Mouse (Mus musculus) embryonic stem cell, embryonic (primary cell): Measurements from ENCODE around the gene Mgat3.

Experiments
- CTCF ChIA-PET, 4 experiments: fragments of 300-600 bp in 2 of 4; fragments of 350-600 bp in 2 of 4; sonication (Branson Sonifier 250); formaldehyde crosslinking; loops; one replicate each; lab custom pipeline; 2022; ENCODE audit warnings: inconsistent platforms in 2 of 4; lab: Charles Lee
- POLR2A ChIA-PET, 4 experiments: fragments of 300-600 bp in 2 of 4; fragments of 350-600 bp in 2 of 4; sonication (Branson Sonifier 250); formaldehyde crosslinking; loops; one replicate each; lab custom pipeline; 2022; ENCODE audit warnings: antibody characterized with exemption in 4 of 4, inconsistent platforms in 1 of 4; lab: Charles Lee

The Mgat3 gene

DNA sequence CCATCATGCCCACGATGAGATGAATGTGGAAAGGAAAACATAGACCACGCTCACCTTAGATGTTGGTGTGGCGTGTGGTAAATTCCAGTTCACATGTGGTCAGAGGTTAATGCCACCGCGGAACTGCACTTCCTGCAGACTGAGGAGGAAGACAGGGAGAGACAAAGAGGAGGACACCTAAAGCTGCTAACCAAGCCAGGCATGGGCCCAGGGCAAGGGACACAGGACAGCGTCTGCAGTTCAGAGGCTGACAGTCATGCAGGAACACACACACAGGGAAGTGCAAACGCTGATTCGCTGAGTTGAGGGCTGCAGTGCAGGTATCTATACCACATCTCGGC is 42.9 kb downstream of the Mgat3 start:
- CTCF ChIA-PET: interaction anchor here (0.7 to 2.4 kb wide), 33 partner anchors 8 to 1491 kb away, joined by 3 to 27 read pairs (median 4); partner anchors contain the start of genes Mief1 (in 2 of the 4), Atf4 (in 1 of the 4) and Rps19bp1 (in 1 of the 4)
- POLR2A ChIA-PET: interaction anchor here in 3 of 4 experiments (0.7 to 9.2 kb wide), 25 partner anchors 8 to 145 kb away, joined by 3 to 167 read pairs (median 4); partner anchors contain the start of genes Atf4 (in 3 of the 3), AC140267.1 (in 1 of the 3), Mgat3 (in 1 of the 3) and Mief1 (in 1 of the 3)

- ChIA-PET POLR2A (interaction anchor here in 3 of 4 experiments (0.6 to 9.2 kb wide), 17 partner anchors 9 to 1799 kb away, joined by 3 to 167 read pairs (median 6); partner anchors contain the start of genes Atf4 (in 3 of the 3), Mgat3 (in 1 of the 3), Mief1 (in 1 of the 3) and Syngr1 (in 1 of the 3)), CTCF (interaction anchor here (0.6 to 1.3 kb wide), 7 partner anchors 12 to 125 kb away, joined by 3 to 4 read pairs (median 3); no protein-coding TSS in a partner anchor)
Measured at GRCm38 (mm10) chr15:80217476-80217875, 44.0 kb downstream of the Mgat3 start.

DNA sequence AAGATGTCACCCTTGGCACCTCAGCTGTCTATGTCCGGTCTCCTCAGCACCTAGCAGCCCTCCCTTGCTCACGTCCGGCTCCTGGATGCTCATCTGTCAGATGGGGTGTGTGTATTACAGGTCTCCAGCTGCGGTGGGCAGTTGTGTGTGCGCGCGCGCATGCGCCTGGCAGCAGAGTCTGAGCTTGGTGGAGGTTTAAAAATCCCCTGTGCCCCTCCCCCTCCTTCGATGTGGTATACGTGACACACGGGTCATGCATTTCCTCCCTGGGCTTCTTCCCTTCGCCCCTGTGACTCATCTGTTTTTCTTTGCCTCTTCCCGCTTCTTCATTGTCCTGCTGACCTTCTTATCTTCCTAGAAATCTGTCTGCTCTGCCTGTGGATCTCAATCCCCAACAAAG is 45.7 kb downstream of the Mgat3 start:
- ChIA-PET CTCF (interaction anchor here (0.6 to 2.6 kb wide), 15 partner anchors 9 to 714 kb away, joined by 3 to 13 read pairs (median 3); partner anchors contain the start of genes Kcnj4 (in 1 of the 4), Mief1 (in 1 of the 4) and Syngr1 (in 1 of the 4)), POLR2A (interaction anchor here (0.5 to 9.2 kb wide), 95 partner anchors 8 to 673 kb away, joined by 3 to 167 read pairs (median 5); partner anchors contain the start of genes Atf4 (in 3 of the 4), Mief1 (in 3 of the 4), Rps19bp1 (in 3 of the 4) and Mgat3 (in 2 of the 4))

GRCm38 (mm10) chr15:80219705-80220657 is 46.5 kb downstream of the Mgat3 start:
- CTCF ChIA-PET: interaction anchor here (0.6 to 2.6 kb wide), 18 partner anchors 8 to 715 kb away, joined by 3 to 13 read pairs (median 4); partner anchors contain the start of genes Kcnj4 (in 1 of the 4), Mief1 (in 1 of the 4), Pdgfb (in 1 of the 4) and Syngr1 (in 1 of the 4)
- POLR2A ChIA-PET: interaction anchor here (0.5 to 9.2 kb wide), 108 partner anchors 8 to 673 kb away, joined by 3 to 167 read pairs (median 4); partner anchors contain the start of genes Atf4 (in 3 of the 4), Mief1 (in 3 of the 4), Rps19bp1 (in 3 of the 4) and Mgat3 (in 2 of the 4)

- ChIA-PET POLR2A (interaction anchor here in 3 of 4 experiments (0.7 to 9.2 kb wide), 20 partner anchors 8 to 318 kb away, joined by 3 to 167 read pairs (median 11); partner anchors contain the start of genes Atf4 (in 3 of the 3), Mgat3 (in 1 of the 3), Mief1 (in 1 of the 3) and Rpl3 (in 1 of the 3)), CTCF (interaction anchor here (0.5 to 2.6 kb wide), 10 partner anchors 12 to 1600 kb away, joined by 3 to 13 read pairs (median 4); partner anchors contain the start of genes Mief1 (in 1 of the 4) and Tab1 (in 1 of the 4))
Measured at GRCm38 (mm10) chr15:80221031-80221430, 47.5 kb downstream of the Mgat3 start.

- ChIA-PET POLR2A (interaction anchor here in 3 of 4 experiments (0.5 to 2.2 kb wide), 14 partner anchors 10 to 143 kb away, joined by 3 to 34 read pairs (median 5); partner anchors contain the start of genes Atf4 (in 3 of the 3) and Mief1 (in 2 of the 3)), CTCF (interaction anchor here in 3 of 4 experiments (0.6 to 2.7 kb wide), 13 partner anchors 8 to 466 kb away, joined by 3 to 27 read pairs (median 8); partner anchors contain the start of genes Mief1 (in 1 of the 3), Rpl3 (in 1 of the 3) and Syngr1 (in 1 of the 3))
Measured at GRCm38 (mm10) chr15:80223751-80224150, 50.2 kb downstream of the Mgat3 start.

GRCm38 (mm10) chr15:80225208-80225607 is 51.7 kb downstream of the Mgat3 start:
- POLR2A ChIA-PET: interaction anchor here (0.5 to 2.2 kb wide), 44 partner anchors 8 to 285 kb away, joined by 3 to 34 read pairs (median 5); partner anchors contain the start of genes Atf4 (in 3 of the 4), Mief1 (in 2 of the 4), AC140267.1 (in 1 of the 4) and Mgat3 (in 1 of the 4)
- CTCF ChIA-PET: interaction anchor here (0.5 to 2.7 kb wide), 86 partner anchors 8 to 1162 kb away, joined by 3 to 27 read pairs (median 4); partner anchors contain the start of genes Mief1 (in 3 of the 4), Tab1 (in 2 of the 4), AC140267.1 (in 1 of the 4) and Ankrd54 (in 1 of the 4)

GRCm38 (mm10) chr15:80225796-80226195 is 52.3 kb downstream of the Mgat3 start:
- CTCF ChIA-PET: interaction anchor here (0.6 to 2.7 kb wide), 63 partner anchors 8 to 717 kb away, joined by 3 to 27 read pairs (median 4); partner anchors contain the start of genes Mief1 (in 3 of the 4), Tab1 (in 2 of the 4), AC140267.1 (in 1 of the 4) and Mgat3 (in 1 of the 4)
- POLR2A ChIA-PET: interaction anchor here in 3 of 4 experiments (0.5 to 2.2 kb wide), 30 partner anchors 8 to 285 kb away, joined by 3 to 34 read pairs (median 5); partner anchors contain the start of genes Atf4 (in 3 of the 3), Mief1 (in 2 of the 3), Mgat3 (in 1 of the 3) and Rpl3 (in 1 of the 3)

DNA sequence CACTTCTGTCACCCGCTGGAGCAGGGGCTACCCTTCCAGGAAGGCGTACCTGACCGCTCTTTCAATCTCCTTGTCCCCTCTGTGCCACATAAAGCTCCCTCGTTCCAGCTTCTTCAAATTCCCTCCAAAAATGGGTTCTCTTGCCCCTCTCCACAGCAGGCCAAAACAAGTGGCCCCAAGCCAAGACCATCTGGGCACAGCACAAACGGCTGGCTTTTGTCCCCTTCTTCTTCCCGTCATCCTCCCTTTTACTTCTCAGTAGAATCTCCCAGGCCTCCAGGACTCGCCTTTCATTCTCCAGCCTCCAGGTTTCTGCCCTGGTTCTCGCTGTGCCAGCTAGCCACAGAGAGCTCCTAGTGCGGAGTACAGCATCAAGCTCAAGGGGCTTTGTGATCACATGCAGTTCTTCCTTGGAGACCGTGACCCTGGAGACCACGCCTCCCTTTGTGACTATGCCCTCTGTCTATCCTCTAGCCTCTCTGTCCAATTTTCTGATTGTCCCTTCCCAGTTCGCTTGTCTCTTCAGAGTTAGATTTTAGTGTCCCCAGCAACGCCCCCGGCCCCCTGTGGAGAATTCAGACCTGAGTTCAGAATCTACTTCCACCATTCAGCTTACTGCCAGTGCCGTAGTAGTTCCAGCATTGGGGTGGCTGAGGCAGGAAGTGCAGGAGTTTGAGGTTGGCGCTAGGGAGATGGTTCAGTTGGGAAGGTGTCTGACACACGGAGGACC is 54.7 kb downstream of the Mgat3 start:
- ChIA-PET POLR2A (interaction anchor here (0.6 to 14.1 kb wide), 47 partner anchors 8 to 482 kb away, joined by 3 to 380 read pairs (median 4); partner anchors contain the start of genes Atf4 (in 3 of the 4), Rps19bp1 (in 3 of the 4), Cbx7 (in 1 of the 4) and Mgat3 (in 1 of the 4)), CTCF (interaction anchor here (0.6 to 1.7 kb wide), 13 partner anchors 9 to 928 kb away, joined by 3 to 11 read pairs (median 3); partner anchors contain the start of gene Tab1 (in 1 of the 4))

DNA sequence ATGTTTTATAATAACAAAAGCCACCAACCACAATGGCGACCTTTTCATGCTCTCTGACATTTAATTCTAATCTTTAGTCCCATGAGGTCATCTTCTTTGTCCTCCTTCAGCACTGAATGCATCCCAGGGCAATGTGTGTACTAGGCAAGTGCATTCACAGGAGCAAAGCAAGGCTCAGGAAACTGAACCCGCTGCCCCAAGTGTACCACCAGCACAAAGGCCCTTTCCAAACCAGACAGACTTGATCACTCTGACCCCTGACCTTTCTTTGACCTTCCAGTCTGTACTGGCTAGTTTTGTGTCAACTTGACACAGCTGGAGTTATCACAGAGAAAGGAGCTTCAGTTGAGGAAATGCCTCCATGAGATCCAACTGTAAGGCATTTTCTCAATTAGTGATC is 58.8 kb downstream of the Mgat3 start:
- POLR2A ChIA-PET: interaction anchor here in 3 of 4 experiments (0.6 to 14.1 kb wide), 16 partner anchors 7 to 478 kb away, joined by 3 to 439 read pairs (median 9); partner anchors contain the start of genes Atf4 (in 2 of the 3), Mgat3 (in 1 of the 3) and Tnrc6b (in 1 of the 3)
- CTCF ChIA-PET: interaction anchor here in 2 of 4 experiments (1.8 to 1.9 kb wide), 2 partner anchors 28 to 166 kb away, joined by 5 read pairs; no protein-coding TSS in a partner anchor

DNA sequence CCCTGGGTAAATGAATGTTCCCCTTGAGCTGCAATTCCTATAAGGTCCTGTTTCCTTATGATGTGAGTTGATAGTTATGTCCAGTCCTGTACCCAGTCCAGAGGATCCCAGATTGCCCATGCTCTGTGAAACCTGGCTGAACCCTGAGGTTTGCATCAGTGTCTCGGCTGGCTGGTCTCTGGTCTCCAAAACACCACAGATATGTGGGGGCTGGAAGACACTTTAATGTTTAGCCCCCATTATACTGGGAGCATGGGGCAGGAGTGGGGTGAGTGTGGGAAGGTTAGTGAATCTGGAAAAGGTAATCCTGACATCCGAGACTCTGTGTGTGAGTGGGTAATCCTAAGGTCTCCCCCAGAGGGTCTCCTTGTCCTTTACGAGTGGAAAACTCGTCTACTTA is 59.5 kb downstream of the Mgat3 start:
- ChIA-PET CTCF (interaction anchor here (0.5 to 1.9 kb wide), 26 partner anchors 8 to 1789 kb away, joined by 3 to 17 read pairs (median 4); partner anchors contain the start of genes Atf4 (in 2 of the 4), Gtpbp1 (in 1 of the 4), Rps19bp1 (in 1 of the 4) and Syngr1 (in 1 of the 4)), POLR2A (interaction anchor here (0.6 to 14.1 kb wide), 109 partner anchors 8 to 1914 kb away, joined by 3 to 439 read pairs (median 5); partner anchors contain the start of genes Atf4 (in 4 of the 4), Rps19bp1 (in 3 of the 4), Mgat3 (in 2 of the 4) and Tab1 (in 2 of the 4))

- CTCF ChIA-PET: interaction anchor here (0.5 to 1.9 kb wide), 32 partner anchors 9 to 1788 kb away, joined by 3 to 17 read pairs (median 4); partner anchors contain the start of genes Atf4 (in 2 of the 4), Gtpbp1 (in 1 of the 4), Rpl3 (in 1 of the 4) and Rps19bp1 (in 1 of the 4)
- POLR2A ChIA-PET: interaction anchor here (0.5 to 14.1 kb wide), 134 partner anchors 9 to 1933 kb away, joined by 3 to 439 read pairs (median 5); partner anchors contain the start of genes Atf4 (in 4 of the 4), Rps19bp1 (in 3 of the 4), Mgat3 (in 2 of the 4) and Tab1 (in 2 of the 4)
Measured at GRCm38 (mm10) chr15:80233733-80234509, 60.4 kb downstream of the Mgat3 start, which contains the start of gene Mief1. Gene Mief1, plus strand, starts transcription at chr15:80234018.

- ChIA-PET CTCF (interaction anchor here in 3 of 4 experiments (0.6 to 1.3 kb wide), 5 partner anchors 10 to 225 kb away, joined by 3 to 6 read pairs (median 4); partner anchors contain the start of gene Atf4 (in 1 of the 3)), POLR2A (interaction anchor here in 3 of 4 experiments (0.6 to 14.1 kb wide), 18 partner anchors 9 to 1864 kb away, joined by 3 to 439 read pairs (median 4); partner anchors contain the start of genes Atf4 (in 3 of the 3) and Rps19bp1 (in 2 of the 3))
Measured at GRCm38 (mm10) chr15:80235535-80235934, 62.0 kb downstream of the Mgat3 start, which contains the start of gene AC140267.1. Gene AC140267.1, plus strand, starts transcription at chr15:80235835.

- ChIA-PET CTCF (interaction anchor here in 3 of 4 experiments (0.6 to 1.5 kb wide), 5 partner anchors 10 to 23 kb away, joined by 3 read pairs; partner anchors contain the start of gene Rps19bp1 (in 1 of the 3)), POLR2A (interaction anchor here (0.6 to 11.0 kb wide), 19 partner anchors 9 to 165 kb away, joined by 3 to 181 read pairs (median 4); partner anchors contain the start of genes Mief1 (in 3 of the 4), Atf4 (in 2 of the 4), AC140267.1 (in 1 of the 4) and Rps19bp1 (in 1 of the 4))
Measured at GRCm38 (mm10) chr15:80248135-80248534, 74.6 kb downstream of the Mgat3 start.
